Mouse (Mus musculus): ENCODE measurements around the gene Zbtb7b. TPM values are rescaled to one million over a fixed set of nuclear protein-coding genes. Genes with fewer than 3 reads are reported as not detected.

The Zbtb7b gene
- polyA plus RNA-seq, 1 experiment from 2014 or later: 4.8 TPM

GRCm38 (mm10) chr3:89419571-89419970 lies 25.0 kb upstream of the Zbtb7b start:
- H3K27ac ChIP-seq (ENCODE audit: low read length): peak overlapping the region; percentile 99
- H3K9me3 ChIP-seq (ENCODE audit: control insufficient read depth, low read length): no peaks in the 10 kb centered on the region
- peak; percentile 18 for ATAC-seq (ENCODE audit: low read depth)
- H3K4me1 ChIP-seq (replicated peaks; ENCODE audit: control insufficient read depth, insufficient read depth, low read length): peaks cover 32% of the 10 kb centered on the region
- WGBS: 0% methylated on average over 9 of the region's 9 CpGs
- peak overlapping the region; percentile 78 for H3K4me3 ChIP-seq (ENCODE audit: low read length)
- H3K9ac ChIP-seq (ENCODE audit: low read length): peak overlapping the region; percentile 84
- H3K27me3 ChIP-seq (ENCODE audit: control insufficient read depth, insufficient read depth, low read depth, low read length): no peaks in the 10 kb centered on the region
- H3K4me2 ChIP-seq (ENCODE audit: low read depth, low read length): peak overlapping the region; percentile 94
- peaks cover 27% of the 10 kb centered on the region for H3K36me3 ChIP-seq (ENCODE audit: control insufficient read depth, insufficient read depth, low read length)

GRCm38 (mm10) chr3:89418861-89419250 lies 24.3 kb upstream of the Zbtb7b start:
- Histone ChIP-seq H3K36me3 (ENCODE audit: control insufficient read depth, insufficient read depth, low read length) (peaks cover 30% of the 10 kb centered on the region), H3K9me3 (ENCODE audit: control insufficient read depth, low read length) (no peaks in the 10 kb centered on the region), H3K4me1 (replicated peaks; ENCODE audit: control insufficient read depth, insufficient read depth, low read length) (peaks cover 32% of the 10 kb centered on the region), H3K27ac (ENCODE audit: low read length) (peak overlapping the region; percentile 99), H3K4me2 (ENCODE audit: low read depth, low read length) (peak overlapping the region; percentile 94), H3K9ac (ENCODE audit: low read length) (peak overlapping the region; percentile 84), H3K4me3 (ENCODE audit: low read length) (peak overlapping the region; percentile 78), H3K27me3 (ENCODE audit: control insufficient read depth, insufficient read depth, low read depth, low read length) (no peaks in the 10 kb centered on the region)
- 0% methylated on average over 16 of the region's 16 CpGs for WGBS
- peak; percentile 37; the same call in 1 of the 2 replicates for ATAC-seq (ENCODE audit: low read depth)

- peaks cover 26% of the 10 kb centered on the region for H3K36me3 ChIP-seq (ENCODE audit: control insufficient read depth, insufficient read depth, low read length)
- ATAC-seq (ENCODE audit: low read depth): peak; percentile 90
- H3K4me1 ChIP-seq (replicated peaks; ENCODE audit: control insufficient read depth, insufficient read depth, low read length): peaks cover 31% of the 10 kb centered on the region
- no peaks in the 10 kb centered on the region for H3K9me3 ChIP-seq (ENCODE audit: control insufficient read depth, low read length)
- peak within 1 kb of the TSS; percentile 99 for H3K27ac ChIP-seq (ENCODE audit: low read length)
- H3K9ac ChIP-seq (ENCODE audit: low read length): peak within 1 kb of the TSS; percentile 84
- H3K4me3 ChIP-seq (ENCODE audit: low read length): peak within 1 kb of the TSS; percentile 78
- WGBS: under 1% methylated on average over 39 of the region's 39 CpGs
- peak within 1 kb of the TSS; percentile 94 for H3K4me2 ChIP-seq (ENCODE audit: low read depth, low read length)
- H3K27me3 ChIP-seq (ENCODE audit: control insufficient read depth, insufficient read depth, low read depth, low read length): no peaks in the 10 kb centered on the region
Observed at GRCm38 (mm10) chr3:89418170-89418860, 23.7 kb upstream of the Zbtb7b start, which contains the start of the genes Cks1b and Shc1. TSS of gene Cks1b (minus strand) at chr3:89418383. TSS of gene Shc1 (plus strand) at chr3:89418443.

- under 1% methylated on average over 20 of the region's 20 CpGs for WGBS
- Histone ChIP-seq H3K9me3 (ENCODE audit: control insufficient read depth, low read length) (no peaks in the 10 kb centered on the region), H3K27me3 (ENCODE audit: control insufficient read depth, insufficient read depth, low read depth, low read length) (no peaks in the 10 kb centered on the region), H3K9ac (ENCODE audit: low read length) (peak overlapping the region; percentile 77), H3K27ac (ENCODE audit: low read length) (peak overlapping the region; percentile 78), H3K4me3 (ENCODE audit: low read length) (peak overlapping the region; percentile 78), H3K4me1 (replicated peaks; ENCODE audit: control insufficient read depth, insufficient read depth, low read length) (peaks cover 30% of the 10 kb centered on the region), H3K4me2 (ENCODE audit: low read depth, low read length) (peak overlapping the region; percentile 91), H3K36me3 (ENCODE audit: control insufficient read depth, insufficient read depth, low read length) (peaks cover 26% of the 10 kb centered on the region)
- ATAC-seq (ENCODE audit: low read depth): peak; percentile 21
Observed at GRCm38 (mm10) chr3:89417840-89418169, 23.2 kb upstream of the Zbtb7b start.

- H3K9ac ChIP-seq (ENCODE audit: low read length): peak overlapping the region; percentile 77
- peak overlapping the region; percentile 78 for H3K4me3 ChIP-seq (ENCODE audit: low read length)
- peak overlapping the region; percentile 91 for H3K4me2 ChIP-seq (ENCODE audit: low read depth, low read length)
- no peak for ATAC-seq (ENCODE audit: low read depth)
- H3K9me3 ChIP-seq (ENCODE audit: control insufficient read depth, low read length): no peaks in the 10 kb centered on the region
- no peaks in the 10 kb centered on the region for H3K27me3 ChIP-seq (ENCODE audit: control insufficient read depth, insufficient read depth, low read depth, low read length)
- H3K36me3 ChIP-seq (ENCODE audit: control insufficient read depth, insufficient read depth, low read length): peaks cover 26% of the 10 kb centered on the region
- peaks cover 30% of the 10 kb centered on the region for H3K4me1 ChIP-seq (replicated peaks; ENCODE audit: control insufficient read depth, insufficient read depth, low read length)
- WGBS: 7% methylated on average over 2 of the region's 2 CpGs
- peak overlapping the region; percentile 78 for H3K27ac ChIP-seq (ENCODE audit: low read length)
Observed at GRCm38 (mm10) chr3:89417131-89417530, 22.6 kb upstream of the Zbtb7b start.

- Histone ChIP-seq H3K36me3 (ENCODE audit: control insufficient read depth, insufficient read depth, low read length) (peaks cover 26% of the 10 kb centered on the region), H3K4me3 (ENCODE audit: low read length) (no peak overlapping the region), H3K9ac (ENCODE audit: low read length) (no peak overlapping the region), H3K4me1 (replicated peaks; ENCODE audit: control insufficient read depth, insufficient read depth, low read length) (peaks cover 24% of the 10 kb centered on the region), H3K27ac (ENCODE audit: low read length) (no peak overlapping the region), H3K27me3 (ENCODE audit: control insufficient read depth, insufficient read depth, low read depth, low read length) (no peaks in the 10 kb centered on the region), H3K9me3 (ENCODE audit: control insufficient read depth, low read length) (no peaks in the 10 kb centered on the region), H3K4me2 (ENCODE audit: low read depth, low read length) (no peak overlapping the region)
- WGBS: 94% methylated on average over 8 of the region's 8 CpGs
- ATAC-seq (ENCODE audit: low read depth): no peak
Observed at GRCm38 (mm10) chr3:89416158-89416557, 21.6 kb upstream of the Zbtb7b start.

GRCm38 (mm10) chr3:89411490-89412393 lies 17.2 kb upstream of the Zbtb7b start, which contains the start of gene Flad1:
TSS of gene Flad1 (minus strand) at chr3:89411870.
- WGBS: 5% methylated on average over 28 of the region's 28 CpGs
- Histone ChIP-seq H3K27me3 (ENCODE audit: control insufficient read depth, insufficient read depth, low read depth, low read length) (no peaks in the 10 kb centered on the region), H3K4me1 (replicated peaks; ENCODE audit: control insufficient read depth, insufficient read depth, low read length) (peaks cover 11% of the 10 kb centered on the region), H3K9ac (ENCODE audit: low read length) (peak within 1 kb of the TSS; percentile 67), H3K36me3 (ENCODE audit: control insufficient read depth, insufficient read depth, low read length) (peaks cover 26% of the 10 kb centered on the region), H3K4me3 (ENCODE audit: low read length) (peak within 1 kb of the TSS; percentile 65), H3K4me2 (ENCODE audit: low read depth, low read length) (peak within 1 kb of the TSS; percentile 81), H3K9me3 (ENCODE audit: control insufficient read depth, low read length) (no peaks in the 10 kb centered on the region), H3K27ac (ENCODE audit: low read length) (peak within 1 kb of the TSS; percentile 14; the same call in 1 of the 2 replicates)
- ATAC-seq (ENCODE audit: low read depth): peak; percentile 99

- H3K4me1 ChIP-seq (replicated peaks; ENCODE audit: control insufficient read depth, insufficient read depth, low read length): peaks cover 7% of the 10 kb centered on the region
- ATAC-seq (ENCODE audit: low read depth): no peak
- 75% methylated on average over 10 of the region's 10 CpGs for WGBS
Observed at GRCm38 (mm10) chr3:89410864-89411263, 16.3 kb upstream of the Zbtb7b start.

GRCm38 (mm10) chr3:89409701-89410100 lies 15.1 kb upstream of the Zbtb7b start:
- Histone ChIP-seq H3K27ac (ENCODE audit: low read length) (no peak overlapping the region), H3K4me1 (replicated peaks; ENCODE audit: control insufficient read depth, insufficient read depth, low read length) (peaks cover 7% of the 10 kb centered on the region), H3K27me3 (ENCODE audit: control insufficient read depth, insufficient read depth, low read depth, low read length) (no peaks in the 10 kb centered on the region), H3K4me3 (ENCODE audit: low read length) (no peak overlapping the region), H3K9me3 (ENCODE audit: control insufficient read depth, low read length) (no peaks in the 10 kb centered on the region), H3K4me2 (ENCODE audit: low read depth, low read length) (no peak overlapping the region), H3K9ac (ENCODE audit: low read length) (no peak overlapping the region), H3K36me3 (ENCODE audit: control insufficient read depth, insufficient read depth, low read length) (peaks cover 9% of the 10 kb centered on the region)
- no peak for ATAC-seq (ENCODE audit: low read depth)
- WGBS: 85% methylated on average over 3 of the region's 3 CpGs

More at GRCm38 (mm10) chr3:89410864-89411263, 16.3 kb upstream of the Zbtb7b start:
- Histone ChIP-seq H3K4me3 (ENCODE audit: low read length) (peak overlapping the region; percentile 65), H3K36me3 (ENCODE audit: control insufficient read depth, insufficient read depth, low read length) (peaks cover 20% of the 10 kb centered on the region), H3K4me2 (ENCODE audit: low read depth, low read length) (peak overlapping the region; percentile 81), H3K9me3 (ENCODE audit: control insufficient read depth, low read length) (no peaks in the 10 kb centered on the region), H3K27me3 (ENCODE audit: control insufficient read depth, insufficient read depth, low read depth, low read length) (no peaks in the 10 kb centered on the region), H3K9ac (ENCODE audit: low read length) (peak overlapping the region; percentile 67), H3K27ac (ENCODE audit: low read length) (no peak overlapping the region)

Data from lung, embryonic 16.5 days (tissue).